Mouse (Mus musculus) liver, postnatal 0 days (tissue): ENCODE data around the gene Mtmr3. TPM values are rescaled to one million over a fixed set of nuclear protein-coding genes. Genes with fewer than 3 reads are reported as not detected.

Source experiments
- ATAC-seq: fragments of 200-750 bp; cut with Nextera tagmentation; 2 replicates; pipeline ENCODE4 v1.8.0; 2017; ENCODE audit warnings: mild to moderate bottlenecking, moderate library complexity
- DNase-seq: peaks from one replicate; pipeline ENCODE4 v3.0.0-alpha.2; 2016
- H3K27ac ChIP-seq: fragments of 300-500 bp; sonication (generic); 2 replicates; pipeline ENCODE4 v1.5.1; 2014; ENCODE audit warnings: antibody characterized with exemption, moderate library complexity, mild to moderate bottlenecking, low read depth
- H3K27me3 ChIP-seq: fragments of 300-500 bp; sonication (generic); 2 replicates; pipeline ENCODE4 v1.6.1; 2014; ENCODE audit warnings: low read length, control low read depth, mixed read lengths; ENCODE audit not compliant: insufficient read depth
- H3K36me3 ChIP-seq: fragments of 300-500 bp; sonication (generic); replicated peaks from 2 replicates; pipeline ENCODE4 v1.6.1; 2014; ENCODE audit warnings: mild to moderate bottlenecking, control low read depth, low read length, moderate library complexity, mixed read lengths; ENCODE audit not compliant: insufficient read depth
- H3K4me1 ChIP-seq: fragments of 300-500 bp; sonication (generic); 2 replicates; pipeline ENCODE4 v1.6.1; 2014; ENCODE audit warnings: antibody characterized with exemption, mild to moderate bottlenecking, control low read depth; ENCODE audit not compliant: insufficient read depth
- H3K4me2 ChIP-seq: fragments of 300-500 bp; sonication (generic); 2 replicates; pipeline ENCODE4 v1.6.1; 2014; ENCODE audit warnings: low read depth, mild to moderate bottlenecking, low read length, moderate library complexity, mixed read lengths
- H3K4me3 ChIP-seq: fragments of 300-500 bp; sonication (generic); 2 replicates; pipeline ENCODE4 v1.5.1; 2014; ENCODE audit warnings: low read depth, low read length
- H3K9ac ChIP-seq: fragments of 300-500 bp; sonication (generic); replicated peaks from 2 replicates; pipeline ENCODE4 v1.6.1; 2014; ENCODE audit warnings: mild to moderate bottlenecking, moderate library complexity
- H3K9me3 ChIP-seq: fragments of 300-500 bp; sonication (generic); 2 replicates; pipeline ENCODE4 v1.6.1; 2016; ENCODE audit warnings: mild to moderate bottlenecking, control low read depth, low read length, mixed read lengths
- CTCF ChIP-seq: sonication (generic); IDR thresholded peaks from 2 replicates; pipeline ENCODE4 v1.5.1; 2016; ENCODE audit warnings: antibody characterized with exemption, low read depth
- EP300 ChIP-seq: IDR thresholded peaks from 2 replicates; pipeline ENCODE4 v1.6.1; 2016; ENCODE audit warnings: antibody characterized with exemption, low read depth, mild to moderate bottlenecking
- whole genome bisulfite sequencing: fragments of 180-500 bp; shearing (Covaris S2); extraction: QIAGEN DNeasy Blood & Tissue Kit; methylation state at CpG from one replicate; pipeline ENCODE4 v1.1.7; 2014; ENCODE audit not compliant: insufficient replicate concordance; 5-methylcytosine and 5-hydroxymethylcytosine counted together
- polyA plus RNA-seq: library from polyadenylated mRNA; unstranded; fragments of >200 nt; fragmentation: Nextera tagmentation; extraction: Ambion mirVana; gene quantifications from 2 replicates; pipeline ENCODE4 v1.2.1, GENCODE M21; 2015

Mtmr3 gene
- polyA plus RNA-seq, 1 experiment from 2014 or later, result 11.2 TPM

GRCm38 (mm10) chr11:4605414-4605813 lies 10.8 kb upstream of the Mtmr3 start:
- TF ChIP-seq CTCF (no peak), EP300 (no peak)
- no peak overlapping the region for H3K9ac ChIP-seq
- H3K27ac ChIP-seq, result no peak overlapping the region
- ATAC-seq, result peak; percentile 53
- H3K4me3 ChIP-seq, result no peak overlapping the region
- no peaks in the 10 kb centered on the region for H3K9me3 ChIP-seq
- H3K36me3 ChIP-seq, result no peaks in the 10 kb centered on the region
- peaks cover 12% of the 10 kb centered on the region; the same call in 1 of the 2 replicates for H3K4me1 ChIP-seq
- no peaks in the 10 kb centered on the region for H3K27me3 ChIP-seq
- 49% methylated on average over 7 of the region's 7 CpGs for WGBS
- H3K4me2 ChIP-seq, result no peak overlapping the region
- DNase-seq, result peak; percentile 60

- Histone ChIP-seq H3K4me3 (no peak overlapping the region), H3K36me3 (no peaks in the 10 kb centered on the region), H3K9me3 (no peaks in the 10 kb centered on the region), H3K4me2 (no peak overlapping the region), H3K4me1 (peaks cover 12% of the 10 kb centered on the region; the same call in 1 of the 2 replicates), H3K27me3 (no peaks in the 10 kb centered on the region), H3K9ac (no peak overlapping the region), H3K27ac (no peak overlapping the region)
- ATAC-seq (no peak), DNase-seq (no peak)
- WGBS, result 30% methylated on average over 6 of the region's 6 CpGs
- TF ChIP-seq CTCF (no peak), EP300 (no peak)
These were observed 9.8 kb upstream of the Mtmr3 start for GRCm38 (mm10) chr11:4604441-4604840.

- Histone ChIP-seq H3K9me3 (no peaks in the 10 kb centered on the region), H3K27ac (no peak overlapping the region), H3K36me3 (no peaks in the 10 kb centered on the region), H3K4me2 (peak overlapping the region; percentile 49), H3K4me1 (peaks cover 15% of the 10 kb centered on the region; the same call in 1 of the 2 replicates), H3K4me3 (no peak overlapping the region), H3K27me3 (no peaks in the 10 kb centered on the region), H3K9ac (no peak overlapping the region; the same call in 1 of the 2 replicates)
- DNase-seq, result peak; percentile 36
- TF ChIP-seq CTCF (no peak), EP300 (no peak)
- 23% methylated on average over 12 of the region's 12 CpGs for WGBS
- peak; percentile 19; the same call in 1 of the 2 replicates for ATAC-seq
These were observed 8.2 kb upstream of the Mtmr3 start for GRCm38 (mm10) chr11:4602691-4603441.

- DNase-seq (no peak), ATAC-seq (no peak)
- Histone ChIP-seq H3K4me1 (peaks cover 15% of the 10 kb centered on the region; the same call in 1 of the 2 replicates), H3K9ac (no peak overlapping the region), H3K27me3 (no peaks in the 10 kb centered on the region), H3K4me3 (no peak overlapping the region), H3K36me3 (no peaks in the 10 kb centered on the region), H3K27ac (no peak overlapping the region), H3K4me2 (no peak overlapping the region), H3K9me3 (no peaks in the 10 kb centered on the region)
- TF ChIP-seq EP300 (no peak), CTCF (no peak)
- 69% methylated on average over 5 of the region's 5 CpGs for WGBS
These were observed 7.2 kb upstream of the Mtmr3 start for GRCm38 (mm10) chr11:4601890-4602289.

GRCm38 (mm10) chr11:4599916-4600315 lies 5.3 kb upstream of the Mtmr3 start:
- Histone ChIP-seq H3K4me1 (peaks cover 24% of the 10 kb centered on the region), H3K4me2 (no peak overlapping the region), H3K4me3 (no peak overlapping the region), H3K9ac (no peak overlapping the region), H3K27ac (no peak overlapping the region), H3K9me3 (no peaks in the 10 kb centered on the region), H3K36me3 (no peaks in the 10 kb centered on the region), H3K27me3 (no peaks in the 10 kb centered on the region)
- no peak for ATAC-seq
- no peak for DNase-seq
- no peak for TF ChIP-seq CTCF
- TF ChIP-seq EP300, result no peak
- 56% methylated on average over 3 of the region's 3 CpGs for WGBS

- Histone ChIP-seq H3K9me3 (no peaks in the 10 kb centered on the region), H3K4me2 (no peak overlapping the region), H3K9ac (no peak overlapping the region), H3K27ac (no peak overlapping the region; the same call in 1 of the 2 replicates), H3K36me3 (no peaks in the 10 kb centered on the region), H3K27me3 (no peaks in the 10 kb centered on the region), H3K4me3 (no peak overlapping the region), H3K4me1 (peaks cover 24% of the 10 kb centered on the region)
- DNase-seq, result no peak
- no peak for ATAC-seq
- no peak for TF ChIP-seq EP300
- TF ChIP-seq CTCF, result no peak
- WGBS, result 84% methylated on average over 2 of the region's 2 CpGs
These were observed 3.7 kb upstream of the Mtmr3 start for GRCm38 (mm10) chr11:4598411-4598810.
